Mouse (Mus musculus): Measurements from ENCODE around the gene Bsx.
A peak's percentile ranks its signal among the peaks of the same experiment; 100 is the strongest.

The Bsx gene

GRCm38 (mm10) chr9:40877146-40877880 lies 3.4 kb downstream of the Bsx start:
- H3K4me1 ChIP-seq (replicated peaks; ENCODE audit: low read depth, low read length): peaks cover 31% of the 10 kb centered on the region
- H3K9me3 ChIP-seq (ENCODE audit: low read length): peaks cover 14% of the 10 kb centered on the region
- H3K27me3 ChIP-seq (ENCODE audit: insufficient read depth, low read length): peaks cover 94% of the 10 kb centered on the region
- peak overlapping the region; percentile 55 for H3K4me3 ChIP-seq (replicated peaks; ENCODE audit: low read length)
- TF ChIP-seq CTCF (conservative IDR thresholded peaks at IDR 0.05; ENCODE audit: low read length): no peak
- H3K36me3 ChIP-seq (ENCODE audit: insufficient read depth, low read length): no peaks in the 10 kb centered on the region

- H3K4me3 ChIP-seq (replicated peaks; ENCODE audit: low read length): peak overlapping the region; percentile 55
- peaks cover 14% of the 10 kb centered on the region for H3K9me3 ChIP-seq (ENCODE audit: low read length)
- H3K27me3 ChIP-seq (ENCODE audit: insufficient read depth, low read length): peaks cover 89% of the 10 kb centered on the region
- no peaks in the 10 kb centered on the region for H3K36me3 ChIP-seq (ENCODE audit: insufficient read depth, low read length)
- peaks cover 31% of the 10 kb centered on the region for H3K4me1 ChIP-seq (replicated peaks; ENCODE audit: low read depth, low read length)
- TF ChIP-seq CTCF (conservative IDR thresholded peaks at IDR 0.05; ENCODE audit: low read length) (no peak), NANOG (IDR thresholded peaks at IDR 0.05; ENCODE audit: borderline replicate concordance, low read length) (no peak), POU5F1 (IDR thresholded peaks at IDR 0.05; ENCODE audit: borderline replicate concordance, low read length) (no peak; the same call in 1 of the 2 replicates)
These were observed 3.9 kb downstream of the Bsx start for GRCm38 (mm10) chr9:40877881-40878235.

GRCm38 (mm10) chr9:40878291-40878945 lies 4.5 kb downstream of the Bsx start:
- H3K27me3 ChIP-seq (ENCODE audit: insufficient read depth, low read length): peaks cover 86% of the 10 kb centered on the region
- TF ChIP-seq CTCF (conservative IDR thresholded peaks at IDR 0.05; ENCODE audit: low read length) (no peak), POU5F1 (IDR thresholded peaks at IDR 0.05; ENCODE audit: borderline replicate concordance, low read length) (no peak), NANOG (IDR thresholded peaks at IDR 0.05; ENCODE audit: borderline replicate concordance, low read length) (no peak)
- H3K4me3 ChIP-seq (replicated peaks; ENCODE audit: low read length): peak overlapping the region; percentile 55
- peaks cover 31% of the 10 kb centered on the region for H3K4me1 ChIP-seq (replicated peaks; ENCODE audit: low read depth, low read length)
- H3K9me3 ChIP-seq (ENCODE audit: low read length): peaks cover 14% of the 10 kb centered on the region
- no peaks in the 10 kb centered on the region for H3K36me3 ChIP-seq (ENCODE audit: insufficient read depth, low read length)

DNA sequence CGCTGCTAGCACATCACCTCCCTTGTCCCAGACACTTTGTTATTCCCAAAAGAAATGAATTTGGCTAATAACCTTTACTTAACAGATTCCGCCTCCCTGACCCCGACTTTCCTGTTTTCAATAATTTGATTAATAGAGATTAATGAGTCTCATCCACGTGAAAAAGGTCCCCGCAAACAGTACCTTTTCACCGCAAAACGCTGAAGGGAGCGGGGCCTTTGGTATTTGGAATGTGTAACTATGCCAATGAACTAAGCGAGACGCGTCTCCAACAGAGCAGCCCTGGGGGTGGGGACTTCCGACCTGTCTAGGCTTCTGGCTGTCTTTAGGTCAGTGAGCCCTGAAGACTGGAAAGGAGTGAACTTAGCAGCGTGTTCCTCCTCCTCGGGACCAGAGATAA lies 5.1 kb downstream of the Bsx start:
- no peak for TF ChIP-seq CTCF (conservative IDR thresholded peaks at IDR 0.05; ENCODE audit: low read length)
- no peak for TF ChIP-seq NANOG (IDR thresholded peaks at IDR 0.05; ENCODE audit: borderline replicate concordance, low read length)
- peaks cover 82% of the 10 kb centered on the region for H3K27me3 ChIP-seq (ENCODE audit: insufficient read depth, low read length)
- H3K4me3 ChIP-seq (replicated peaks; ENCODE audit: low read length): peak overlapping the region; percentile 55
- peaks cover 14% of the 10 kb centered on the region for H3K9me3 ChIP-seq (ENCODE audit: low read length)
- H3K36me3 ChIP-seq (ENCODE audit: insufficient read depth, low read length): no peaks in the 10 kb centered on the region
- peaks cover 29% of the 10 kb centered on the region for H3K4me1 ChIP-seq (replicated peaks; ENCODE audit: low read depth, low read length)

DNA sequence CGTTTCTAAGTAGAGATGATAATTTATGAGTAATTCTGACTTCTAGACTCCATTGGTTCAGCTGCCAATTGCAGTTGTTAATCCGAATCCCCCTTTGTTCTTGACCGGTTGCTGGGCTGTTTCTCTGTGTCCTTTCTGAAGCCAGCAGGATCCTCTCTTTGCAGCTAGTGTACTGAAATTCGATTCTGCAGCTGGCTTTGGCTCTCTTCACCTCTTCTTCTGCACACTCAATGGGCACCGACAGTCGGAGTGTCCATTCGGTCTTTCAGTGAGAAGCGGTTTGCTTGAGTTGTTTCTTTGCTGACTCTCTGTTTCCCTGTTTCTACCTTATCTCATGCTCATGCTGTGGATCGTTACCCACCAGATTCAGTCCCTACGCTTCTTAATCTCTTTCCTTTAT lies 11.7 kb downstream of the Bsx start:
- Histone ChIP-seq H3K36me3 (ENCODE audit: insufficient read depth, low read length) (no peaks in the 10 kb centered on the region), H3K27me3 (ENCODE audit: insufficient read depth, low read length) (peaks cover 27% of the 10 kb centered on the region), H3K9me3 (ENCODE audit: low read length) (peaks cover 14% of the 10 kb centered on the region), H3K4me3 (replicated peaks; ENCODE audit: low read length) (no peak overlapping the region), H3K4me1 (replicated peaks; ENCODE audit: low read depth, low read length) (no peaks in the 10 kb centered on the region)
- TF ChIP-seq POU5F1 (IDR thresholded peaks at IDR 0.05; ENCODE audit: borderline replicate concordance, low read length): no peak
- TF ChIP-seq CTCF (conservative IDR thresholded peaks at IDR 0.05; ENCODE audit: low read length): no peak
- no peak for TF ChIP-seq NANOG (IDR thresholded peaks at IDR 0.05; ENCODE audit: borderline replicate concordance, low read length)

DNA sequence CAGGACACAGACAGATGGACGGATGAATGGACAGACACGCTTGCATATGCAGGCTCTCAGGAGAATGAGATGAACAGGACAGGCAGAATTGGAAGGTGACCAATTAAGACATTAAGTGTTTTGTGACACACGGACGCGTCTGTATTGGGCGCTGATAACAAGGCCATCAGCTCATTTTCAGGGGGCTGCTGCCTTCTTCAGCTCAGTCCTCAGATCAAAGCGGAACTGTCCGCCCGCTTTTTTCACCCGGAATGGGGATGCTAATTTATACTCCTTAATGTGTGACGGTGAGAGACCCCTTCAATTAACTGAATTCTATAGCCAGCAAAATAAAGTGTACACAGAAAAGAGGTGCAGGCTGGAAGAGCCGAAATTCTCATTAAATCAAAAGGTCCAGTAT lies 15.5 kb downstream of the Bsx start:
- Histone ChIP-seq H3K9me3 (ENCODE audit: low read length) (no peaks in the 10 kb centered on the region), H3K36me3 (ENCODE audit: insufficient read depth, low read length) (no peaks in the 10 kb centered on the region), H3K27me3 (ENCODE audit: insufficient read depth, low read length) (peaks cover 9% of the 10 kb centered on the region; the same call in 1 of the 2 replicates), H3K4me3 (replicated peaks; ENCODE audit: low read length) (no peak overlapping the region), H3K4me1 (replicated peaks; ENCODE audit: low read depth, low read length) (no peaks in the 10 kb centered on the region)
- TF ChIP-seq NANOG (IDR thresholded peaks at IDR 0.05; ENCODE audit: borderline replicate concordance, low read length): no peak

- H3K27me3 ChIP-seq (ENCODE audit: insufficient read depth, low read length): no peaks in the 10 kb centered on the region
- H3K4me1 ChIP-seq (replicated peaks; ENCODE audit: low read depth, low read length): no peaks in the 10 kb centered on the region
- H3K9me3 ChIP-seq (ENCODE audit: low read length): no peaks in the 10 kb centered on the region
- no peak for TF ChIP-seq CTCF (conservative IDR thresholded peaks at IDR 0.05; ENCODE audit: low read length)
- TF ChIP-seq POU5F1 (IDR thresholded peaks at IDR 0.05; ENCODE audit: borderline replicate concordance, low read length): no peak
- no peak for TF ChIP-seq NANOG (IDR thresholded peaks at IDR 0.05; ENCODE audit: borderline replicate concordance, low read length)
- no peaks in the 10 kb centered on the region for H3K36me3 ChIP-seq (ENCODE audit: insufficient read depth, low read length)
- H3K4me3 ChIP-seq (replicated peaks; ENCODE audit: low read length): no peak overlapping the region
These were observed 18.5 kb downstream of the Bsx start for GRCm38 (mm10) chr9:40892456-40892855.

DNA sequence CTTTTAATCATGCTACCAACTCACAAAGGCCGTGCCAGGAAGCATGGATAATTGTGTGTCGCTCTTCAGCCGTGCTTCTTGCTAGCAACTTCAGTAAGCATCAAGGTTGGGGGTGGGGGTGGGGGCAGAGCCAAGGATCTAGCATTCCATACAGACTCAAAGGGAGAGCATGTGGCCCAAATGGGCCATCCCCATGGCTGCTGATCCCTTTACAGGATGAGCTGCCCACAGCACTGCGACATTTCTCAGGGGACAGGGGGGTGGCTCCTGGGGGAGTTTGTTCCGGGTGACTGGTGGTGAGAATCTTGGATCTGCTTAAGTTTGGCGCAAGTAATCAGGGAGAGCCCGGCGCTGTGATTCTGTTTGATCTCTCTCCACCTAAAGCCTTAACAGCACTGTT lies 33.5 kb downstream of the Bsx start:
- Histone ChIP-seq H3K4me1 (replicated peaks; ENCODE audit: low read depth, low read length) (no peaks in the 10 kb centered on the region), H3K9me3 (ENCODE audit: low read length) (no peaks in the 10 kb centered on the region), H3K4me3 (replicated peaks; ENCODE audit: low read length) (no peak overlapping the region), H3K27me3 (ENCODE audit: insufficient read depth, low read length) (peaks cover 4% of the 10 kb centered on the region; the same call in 1 of the 2 replicates), H3K36me3 (ENCODE audit: insufficient read depth, low read length) (no peaks in the 10 kb centered on the region)
- TF ChIP-seq POU5F1 (IDR thresholded peaks at IDR 0.05; ENCODE audit: borderline replicate concordance, low read length) (no peak), NANOG (IDR thresholded peaks at IDR 0.05; ENCODE audit: borderline replicate concordance, low read length) (no peak), CTCF (conservative IDR thresholded peaks at IDR 0.05; ENCODE audit: low read length) (no peak)

- H3K4me1 ChIP-seq (replicated peaks; ENCODE audit: low read depth, low read length): no peaks in the 10 kb centered on the region
- H3K4me3 ChIP-seq (replicated peaks; ENCODE audit: low read length): no peak overlapping the region
- peaks cover 4% of the 10 kb centered on the region; the same call in 1 of the 2 replicates for H3K27me3 ChIP-seq (ENCODE audit: insufficient read depth, low read length)
- H3K36me3 ChIP-seq (ENCODE audit: insufficient read depth, low read length): no peaks in the 10 kb centered on the region
- no peaks in the 10 kb centered on the region for H3K9me3 ChIP-seq (ENCODE audit: low read length)
- TF ChIP-seq CTCF (conservative IDR thresholded peaks at IDR 0.05; ENCODE audit: low read length): no peak
- no peak for TF ChIP-seq NANOG (IDR thresholded peaks at IDR 0.05; ENCODE audit: borderline replicate concordance, low read length)
These were observed 34.5 kb downstream of the Bsx start for GRCm38 (mm10) chr9:40908411-40908810.
